Mouse (Mus musculus) neural tube, embryonic 12.5 days (tissue): ENCODE measurements around the gene Mucl3. TPM values are rescaled to one million over a fixed set of nuclear protein-coding genes. Genes with fewer than 3 reads are reported as not detected.
A peak's percentile ranks its signal among the peaks of the same experiment; 100 is the strongest.

ENCODE experiments used
- ATAC-seq: fragments of 200-750 bp; cut with Nextera tagmentation; 2 replicates; pipeline ENCODE4 v1.8.0; 2017; ENCODE audit warnings: low read depth, mild to moderate bottlenecking, moderate TSS enrichment, moderate library complexity; ENCODE audit not compliant: low FRiP score
- H3K27ac ChIP-seq: fragments of 300-500 bp; sonication (generic); 2 replicates; pipeline ENCODE4 v1.5.1; 2016
- H3K27me3 ChIP-seq: fragments of 300-500 bp; sonication (generic); replicated peaks from 2 replicates; pipeline ENCODE4 v1.6.1; 2016; ENCODE audit warnings: mild to moderate bottlenecking
- H3K36me3 ChIP-seq: fragments of 300-500 bp; sonication (generic); 2 replicates; pipeline ENCODE4 v1.6.1; 2016; ENCODE audit warnings: mild to moderate bottlenecking
- H3K4me1 ChIP-seq: fragments of 300-500 bp; sonication (generic); 2 replicates; pipeline ENCODE4 v1.6.1; 2016
- H3K4me2 ChIP-seq: fragments of 300-500 bp; sonication (generic); replicated peaks from 2 replicates; pipeline ENCODE4 v1.6.1; 2016; ENCODE audit warnings: mild to moderate bottlenecking
- H3K4me3 ChIP-seq: fragments of 300-500 bp; sonication (generic); 2 replicates; pipeline ENCODE4 v1.5.1; 2016
- H3K9ac ChIP-seq: fragments of 300-500 bp; sonication (generic); 2 replicates; pipeline ENCODE4 v1.6.1; 2016; ENCODE audit warnings: mild to moderate bottlenecking
- H3K9me3 ChIP-seq: fragments of 300-500 bp; sonication (generic); 2 replicates; pipeline ENCODE4 v1.6.1; 2016; ENCODE audit warnings: mild to moderate bottlenecking
- WGBS: fragments of 180-500 bp; shearing (Covaris S2); methylation state at CpG from one replicate; pipeline ENCODE4 v1.1.7; 2016; 5-methylcytosine and 5-hydroxymethylcytosine counted together
- polyA plus RNA-seq: library from polyadenylated mRNA; unstranded; fragments of >200 nt; fragmentation: Nextera tagmentation; extraction: Ambion mirVana; gene quantifications from 2 replicates; pipeline ENCODE4 v1.2.1, GENCODE M21; 2016

Mucl3 gene
- polyA plus RNA-seq = 0.10 TPM in 1 of 2 replicates, not detected in the other

GRCm38 (mm10) chr17:35643609-35644236, at the start of gene Mucl3:
Gene Mucl3, minus strand, starts transcription at chr17:35643695.
- no peak for ATAC-seq
- no peak within 1 kb of the TSS for H3K4me3 ChIP-seq
- no peaks in the 10 kb centered on the region for H3K4me1 ChIP-seq
- no peaks in the 10 kb centered on the region for H3K36me3 ChIP-seq
- H3K9me3 ChIP-seq = no peaks in the 10 kb centered on the region
- no peak within 1 kb of the TSS for H3K4me2 ChIP-seq
- 76% methylated on average over 13 of the region's 13 CpGs for WGBS
- H3K27me3 ChIP-seq = 0 out of 2 replicates have a peak, but pooled peaks cover 2% of the 10 kb centered on the region
- H3K9ac ChIP-seq = no peak within 1 kb of the TSS
- H3K27ac ChIP-seq = no peak within 1 kb of the TSS

- H3K27me3 ChIP-seq = no peaks in the 10 kb centered on the region
- peaks cover 10% of the 10 kb centered on the region for H3K4me1 ChIP-seq
- no peaks in the 10 kb centered on the region for H3K9me3 ChIP-seq
- no peak overlapping the region for H3K4me2 ChIP-seq
- no peak overlapping the region for H3K9ac ChIP-seq
- 88% methylated on average over 4 of the region's 4 CpGs for WGBS
- H3K36me3 ChIP-seq = peaks cover 80% of the 10 kb centered on the region
- no peak for ATAC-seq
- H3K4me3 ChIP-seq = no peak overlapping the region
- no peak overlapping the region for H3K27ac ChIP-seq
Observed at GRCm38 (mm10) chr17:35692368-35692767, 48.9 kb upstream of the Mucl3 start.

GRCm38 (mm10) chr17:35691811-35692210, 48.3 kb upstream of the Mucl3 start:
- Histone ChIP-seq H3K9me3 (no peaks in the 10 kb centered on the region), H3K4me1 (peaks cover 4% of the 10 kb centered on the region; the same call in 1 of the 2 replicates), H3K27me3 (no peaks in the 10 kb centered on the region), H3K9ac (no peak overlapping the region), H3K36me3 (peaks cover 86% of the 10 kb centered on the region), H3K4me3 (no peak overlapping the region), H3K4me2 (no peak overlapping the region), H3K27ac (no peak overlapping the region)
- WGBS = 91% methylated on average over 4 of the region's 4 CpGs
- no peak for ATAC-seq

- no peak overlapping the region for H3K27ac ChIP-seq
- no peaks in the 10 kb centered on the region for H3K9me3 ChIP-seq
- no peak overlapping the region for H3K4me3 ChIP-seq
- peaks cover 93% of the 10 kb centered on the region for H3K36me3 ChIP-seq
- no peak overlapping the region for H3K4me2 ChIP-seq
- H3K27me3 ChIP-seq = no peaks in the 10 kb centered on the region
- ATAC-seq = no peak
- H3K4me1 ChIP-seq = no peaks in the 10 kb centered on the region
- 89% methylated on average over 18 of the region's 18 CpGs for WGBS
- H3K9ac ChIP-seq = no peak overlapping the region
Observed at GRCm38 (mm10) chr17:35689936-35690645, 46.6 kb upstream of the Mucl3 start.

- no peak overlapping the region for H3K4me3 ChIP-seq
- H3K27me3 ChIP-seq = no peaks in the 10 kb centered on the region
- no peak for ATAC-seq
- H3K36me3 ChIP-seq = peaks cover 100% of the 10 kb centered on the region
- H3K4me2 ChIP-seq = no peak overlapping the region
- no peaks in the 10 kb centered on the region for H3K9me3 ChIP-seq
- no peak overlapping the region for H3K9ac ChIP-seq
- no peaks in the 10 kb centered on the region for H3K4me1 ChIP-seq
- 89% methylated on average over 25 of the region's 25 CpGs for WGBS
- no peak overlapping the region for H3K27ac ChIP-seq
Observed at GRCm38 (mm10) chr17:35688347-35689175, 45.1 kb upstream of the Mucl3 start.

GRCm38 (mm10) chr17:35685061-35685460, 41.6 kb upstream of the Mucl3 start:
- no peaks in the 10 kb centered on the region for H3K9me3 ChIP-seq
- H3K27ac ChIP-seq = no peak overlapping the region
- no peaks in the 10 kb centered on the region for H3K4me1 ChIP-seq
- no peaks in the 10 kb centered on the region for H3K27me3 ChIP-seq
- no peak for ATAC-seq
- no peak overlapping the region for H3K4me2 ChIP-seq
- 70% methylated on average over 9 of the region's 9 CpGs for WGBS
- no peak overlapping the region for H3K9ac ChIP-seq
- no peak overlapping the region for H3K4me3 ChIP-seq
- H3K36me3 ChIP-seq = peaks cover 97% of the 10 kb centered on the region

GRCm38 (mm10) chr17:35681986-35682385, 38.5 kb upstream of the Mucl3 start:
- Histone ChIP-seq H3K27me3 (no peaks in the 10 kb centered on the region), H3K4me1 (no peaks in the 10 kb centered on the region), H3K27ac (no peak overlapping the region), H3K9ac (no peak overlapping the region), H3K36me3 (peaks cover 75% of the 10 kb centered on the region), H3K4me2 (no peak overlapping the region), H3K9me3 (no peaks in the 10 kb centered on the region), H3K4me3 (no peak overlapping the region)
- no peak for ATAC-seq
- 91% methylated on average over 13 of the region's 13 CpGs for WGBS

GRCm38 (mm10) chr17:35680591-35680990, 37.1 kb upstream of the Mucl3 start:
- ATAC-seq = no peak
- H3K36me3 ChIP-seq = peaks cover 61% of the 10 kb centered on the region
- WGBS = 41% methylated on average over 6 of the region's 6 CpGs
- no peaks in the 10 kb centered on the region for H3K9me3 ChIP-seq
- H3K4me2 ChIP-seq = no peak overlapping the region
- H3K4me3 ChIP-seq = no peak overlapping the region
- no peaks in the 10 kb centered on the region for H3K4me1 ChIP-seq
- H3K9ac ChIP-seq = no peak overlapping the region
- no peak overlapping the region for H3K27ac ChIP-seq
- no peaks in the 10 kb centered on the region for H3K27me3 ChIP-seq

- ATAC-seq = peak; percentile 94
- Histone ChIP-seq H3K27me3 (no peaks in the 10 kb centered on the region), H3K9me3 (no peaks in the 10 kb centered on the region), H3K4me3 (peak within 1 kb of the TSS; percentile 65), H3K36me3 (peaks cover 10% of the 10 kb centered on the region), H3K27ac (no peak within 1 kb of the TSS), H3K4me1 (peaks cover 6% of the 10 kb centered on the region; the same call in 1 of the 2 replicates), H3K9ac (peak within 1 kb of the TSS; percentile 76), H3K4me2 (peak within 1 kb of the TSS; percentile 83)
- 2% methylated on average over 23 of the region's 23 CpGs for WGBS
Observed at GRCm38 (mm10) chr17:35673416-35674035, 30.0 kb upstream of the Mucl3 start, which contains the start of gene Gtf2h4. Gene Gtf2h4, minus strand, starts transcription at chr17:35673739.

GRCm38 (mm10) chr17:35672527-35672926, 29.0 kb upstream of the Mucl3 start:
- no peak overlapping the region for H3K9ac ChIP-seq
- H3K4me2 ChIP-seq = peak overlapping the region; percentile 83
- ATAC-seq = no peak
- 88% methylated on average over 6 of the region's 6 CpGs for WGBS
- no peaks in the 10 kb centered on the region for H3K27me3 ChIP-seq
- no peak overlapping the region for H3K27ac ChIP-seq
- peaks cover 10% of the 10 kb centered on the region for H3K36me3 ChIP-seq
- no peaks in the 10 kb centered on the region for H3K9me3 ChIP-seq
- peaks cover 12% of the 10 kb centered on the region for H3K4me1 ChIP-seq
- 0 out of 2 replicates have a peak overlapping the region, but pooled peaks have one; percentile 65 for H3K4me3 ChIP-seq

GRCm38 (mm10) chr17:35671846-35672245, 28.4 kb upstream of the Mucl3 start:
- Histone ChIP-seq H3K27me3 (no peaks in the 10 kb centered on the region), H3K9ac (no peak overlapping the region), H3K9me3 (no peaks in the 10 kb centered on the region), H3K4me2 (no peak overlapping the region), H3K36me3 (peaks cover 10% of the 10 kb centered on the region), H3K4me3 (no peak overlapping the region), H3K4me1 (peaks cover 13% of the 10 kb centered on the region), H3K27ac (no peak overlapping the region)
- WGBS = 91% methylated on average over 6 of the region's 6 CpGs
- ATAC-seq = no peak

GRCm38 (mm10) chr17:35669731-35670130, 26.2 kb upstream of the Mucl3 start:
- Histone ChIP-seq H3K27me3 (no peaks in the 10 kb centered on the region), H3K4me2 (no peak overlapping the region), H3K9me3 (no peaks in the 10 kb centered on the region), H3K36me3 (peaks cover 10% of the 10 kb centered on the region), H3K27ac (no peak overlapping the region), H3K4me1 (peaks cover 26% of the 10 kb centered on the region), H3K4me3 (no peak overlapping the region), H3K9ac (no peak overlapping the region)
- ATAC-seq = no peak
- WGBS = 91% methylated on average over 9 of the region's 9 CpGs
